Mouse (Mus musculus) embryonic facial prominence, embryonic 12.5 days (tissue): ENCODE data around the gene Myo18a. TPM values are rescaled to one million over a fixed set of nuclear protein-coding genes. Genes with fewer than 3 reads are reported as not detected.
A peak's percentile ranks its signal among the peaks of the same experiment; 100 is the strongest.

ENCODE experiments used
- ATAC-seq: fragments of 200-750 bp; cut with Nextera tagmentation; 2 replicates; pipeline ENCODE4 v1.8.0; 2017; ENCODE audit not compliant: insufficient number of reproducible peaks, insufficient read depth, low FRiP score, low TSS enrichment
- H3K27ac ChIP-seq: fragments of 300-500 bp; sonication (generic); 2 replicates; pipeline ENCODE4 v1.5.1; 2016; ENCODE audit warnings: mild to moderate bottlenecking
- H3K27me3 ChIP-seq: fragments of 300-500 bp; sonication (generic); 2 replicates; pipeline ENCODE4 v1.6.1; 2016; ENCODE audit warnings: mild to moderate bottlenecking, moderate library complexity
- H3K36me3 ChIP-seq: fragments of 300-500 bp; sonication (generic); 2 replicates; pipeline ENCODE4 v1.6.1; 2016; ENCODE audit warnings: mild to moderate bottlenecking
- H3K4me1 ChIP-seq: fragments of 300-500 bp; sonication (generic); 2 replicates; pipeline ENCODE4 v1.6.1; 2016
- H3K4me2 ChIP-seq: fragments of 300-500 bp; sonication (generic); replicated peaks from 2 replicates; pipeline ENCODE4 v1.6.1; 2016; ENCODE audit warnings: mild to moderate bottlenecking, moderate library complexity
- H3K4me3 ChIP-seq: fragments of 300-500 bp; sonication (generic); 2 replicates; pipeline ENCODE4 v1.5.1; 2016; ENCODE audit warnings: mild to moderate bottlenecking
- H3K9ac ChIP-seq: fragments of 300-500 bp; sonication (generic); 2 replicates; pipeline ENCODE4 v1.6.1; 2016; ENCODE audit warnings: mild to moderate bottlenecking, moderate library complexity
- H3K9me3 ChIP-seq: fragments of 300-500 bp; sonication (generic); 2 replicates; pipeline ENCODE4 v1.6.1; 2016; ENCODE audit warnings: mild to moderate bottlenecking, moderate library complexity
- WGBS: fragments of 180-500 bp; shearing (Covaris S2); methylation state at CpG from one replicate; pipeline ENCODE4 v1.1.7; 2016; 5-methylcytosine and 5-hydroxymethylcytosine counted together
- polyA plus RNA-seq: library from polyadenylated mRNA; unstranded; fragments of >200 nt; fragmentation: Nextera tagmentation; extraction: Ambion mirVana; gene quantifications from 2 replicates; pipeline ENCODE4 v1.2.1, GENCODE M21; 2016

The Myo18a gene
- polyA plus RNA-seq, 1 experiment from 2014 or later = 33.2 TPM

GRCm38 (mm10) chr11:77906097-77906687 is 143.1 kb downstream of the Myo18a start:
- no peaks in the 10 kb centered on the region for H3K36me3 ChIP-seq
- WGBS = 32% methylated on average over 19 of the region's 19 CpGs
- H3K4me1 ChIP-seq = peaks cover 27% of the 10 kb centered on the region
- no peak overlapping the region for H3K4me3 ChIP-seq
- H3K27me3 ChIP-seq = peaks cover 7% of the 10 kb centered on the region; the same call in 1 of the 2 replicates
- no peak overlapping the region for H3K27ac ChIP-seq
- H3K4me2 ChIP-seq = no peak overlapping the region
- H3K9me3 ChIP-seq = no peaks in the 10 kb centered on the region
- no peak for ATAC-seq
- no peak overlapping the region for H3K9ac ChIP-seq

GRCm38 (mm10) chr11:77906747-77907174 is 143.7 kb downstream of the Myo18a start:
- Histone ChIP-seq H3K4me1 (peaks cover 23% of the 10 kb centered on the region), H3K27ac (no peak overlapping the region), H3K4me3 (no peak overlapping the region), H3K27me3 (peaks cover 7% of the 10 kb centered on the region; the same call in 1 of the 2 replicates), H3K4me2 (peak overlapping the region; percentile 11; the same call in 1 of the 2 replicates), H3K9me3 (no peaks in the 10 kb centered on the region), H3K9ac (peak overlapping the region; percentile 10; the same call in 1 of the 2 replicates), H3K36me3 (no peaks in the 10 kb centered on the region)
- WGBS = 9% methylated on average over 9 of the region's 9 CpGs
- ATAC-seq = no peak

GRCm38 (mm10) chr11:77908468-77908867 is 145.4 kb downstream of the Myo18a start:
- 82% methylated on average over 4 of the region's 4 CpGs for WGBS
- H3K4me3 ChIP-seq = no peak overlapping the region
- H3K9ac ChIP-seq = no peak overlapping the region
- H3K27me3 ChIP-seq = peaks cover 14% of the 10 kb centered on the region
- no peaks in the 10 kb centered on the region for H3K36me3 ChIP-seq
- peaks cover 19% of the 10 kb centered on the region for H3K4me1 ChIP-seq
- H3K4me2 ChIP-seq = no peak overlapping the region
- no peak for ATAC-seq
- H3K9me3 ChIP-seq = no peaks in the 10 kb centered on the region
- no peak overlapping the region for H3K27ac ChIP-seq

- Histone ChIP-seq H3K4me1 (peaks cover 14% of the 10 kb centered on the region), H3K27me3 (peaks cover 23% of the 10 kb centered on the region), H3K4me2 (no peak overlapping the region), H3K9ac (no peak overlapping the region), H3K36me3 (no peaks in the 10 kb centered on the region), H3K27ac (no peak overlapping the region), H3K9me3 (no peaks in the 10 kb centered on the region), H3K4me3 (no peak overlapping the region)
- no peak for ATAC-seq
- 32% methylated on average over 5 of the region's 5 CpGs for WGBS
These were observed 146.3 kb downstream of the Myo18a start for GRCm38 (mm10) chr11:77909376-77909775.

- no peaks in the 10 kb centered on the region for H3K36me3 ChIP-seq
- peaks cover 18% of the 10 kb centered on the region for H3K4me1 ChIP-seq
- H3K4me2 ChIP-seq = no peak overlapping the region
- 27% methylated on average over 6 of the region's 6 CpGs for WGBS
- H3K27me3 ChIP-seq = peaks cover 27% of the 10 kb centered on the region
- no peak overlapping the region for H3K9ac ChIP-seq
- no peak overlapping the region for H3K27ac ChIP-seq
- H3K9me3 ChIP-seq = no peaks in the 10 kb centered on the region
- no peak overlapping the region for H3K4me3 ChIP-seq
- ATAC-seq = no peak
These were observed 146.7 kb downstream of the Myo18a start for GRCm38 (mm10) chr11:77909776-77910175.

GRCm38 (mm10) chr11:77913505-77913904 is 150.5 kb downstream of the Myo18a start:
- WGBS = 36% methylated on average over 6 of the region's 6 CpGs
- no peak overlapping the region for H3K27ac ChIP-seq
- H3K4me3 ChIP-seq = no peak overlapping the region
- no peak overlapping the region for H3K9ac ChIP-seq
- ATAC-seq = no peak
- no peaks in the 10 kb centered on the region for H3K9me3 ChIP-seq
- H3K36me3 ChIP-seq = no peaks in the 10 kb centered on the region
- H3K4me1 ChIP-seq = peaks cover 30% of the 10 kb centered on the region
- H3K4me2 ChIP-seq = no peak overlapping the region
- H3K27me3 ChIP-seq = peaks cover 46% of the 10 kb centered on the region

GRCm38 (mm10) chr11:77914598-77915260 is 151.7 kb downstream of the Myo18a start:
- H3K27ac ChIP-seq = no peak overlapping the region
- H3K4me3 ChIP-seq = 0 out of 2 replicates have a peak overlapping the region, but pooled peaks have one; percentile 0
- H3K27me3 ChIP-seq = peaks cover 43% of the 10 kb centered on the region
- H3K4me2 ChIP-seq = peak overlapping the region; percentile 37
- no peak overlapping the region for H3K9ac ChIP-seq
- no peaks in the 10 kb centered on the region for H3K36me3 ChIP-seq
- no peaks in the 10 kb centered on the region for H3K9me3 ChIP-seq
- WGBS = 1% methylated on average over 32 of the region's 32 CpGs
- H3K4me1 ChIP-seq = peaks cover 30% of the 10 kb centered on the region
- no peak for ATAC-seq

Other genes with a start within 250 kb of the Myo18a start
- gene Abhd15, start 248.1 kb upstream of the Myo18a start, polyA plus RNA-seq = 2.8 and 2.9 TPM in 2 replicates
- gene Trp53i13, start 247.3 kb upstream of the Myo18a start, polyA plus RNA-seq = 52.8 and 55.2 TPM in 2 replicates
- gene Gm10392, start 244.0 kb upstream of the Myo18a start, polyA plus RNA-seq = not detected in 2 replicates
- 14.9 and 15.1 TPM in 2 replicates for gene Taok1, start 155.4 kb upstream of the Myo18a start, polyA plus RNA-seq
- gene Nufip2, start 77.1 kb upstream of the Myo18a start, polyA plus RNA-seq = 5.1 and 5.6 TPM in 2 replicates
- gene Cryba1, start 38.0 kb upstream of the Myo18a start, polyA plus RNA-seq = 67.0 and 159 TPM in 2 replicates
- gene Gm10277, start 24.5 kb downstream of the Myo18a start, polyA plus RNA-seq = 1.4 and 2.6 TPM in 2 replicates
- 1.7 and 3.2 TPM in 2 replicates for gene Pipox, start 130.8 kb downstream of the Myo18a start, polyA plus RNA-seq
- gene Sez6, start 167.6 kb downstream of the Myo18a start, polyA plus RNA-seq = 2.0 and 2.4 TPM in 2 replicates
- 27.5 and 27.7 TPM in 2 replicates for gene Phf12, start 219.5 kb downstream of the Myo18a start, polyA plus RNA-seq